Mouse (Mus musculus) right cerebral cortex, postnatal 14 days (tissue): ENCODE results near the gene Tom1l2.

Source experiments
- DNase-seq: peaks from one replicate; pipeline ENCODE4 v3.0.0; 2022

Gene Tom1l2

GRCm38 (mm10) chr11:60302354-60303083 is 50.2 kb downstream of the Tom1l2 start:
- no peak for DNase-seq

GRCm38 (mm10) chr11:60301588-60302208 is 51.0 kb downstream of the Tom1l2 start:
- no peak for DNase-seq

GRCm38 (mm10) chr11:60300318-60300717 is 52.4 kb downstream of the Tom1l2 start:
- no peak for DNase-seq

GRCm38 (mm10) chr11:60297772-60298171 is 54.9 kb downstream of the Tom1l2 start:
- no peak for DNase-seq

GRCm38 (mm10) chr11:60294630-60295313 is 57.9 kb downstream of the Tom1l2 start:
- DNase-seq = no peak

DNA sequence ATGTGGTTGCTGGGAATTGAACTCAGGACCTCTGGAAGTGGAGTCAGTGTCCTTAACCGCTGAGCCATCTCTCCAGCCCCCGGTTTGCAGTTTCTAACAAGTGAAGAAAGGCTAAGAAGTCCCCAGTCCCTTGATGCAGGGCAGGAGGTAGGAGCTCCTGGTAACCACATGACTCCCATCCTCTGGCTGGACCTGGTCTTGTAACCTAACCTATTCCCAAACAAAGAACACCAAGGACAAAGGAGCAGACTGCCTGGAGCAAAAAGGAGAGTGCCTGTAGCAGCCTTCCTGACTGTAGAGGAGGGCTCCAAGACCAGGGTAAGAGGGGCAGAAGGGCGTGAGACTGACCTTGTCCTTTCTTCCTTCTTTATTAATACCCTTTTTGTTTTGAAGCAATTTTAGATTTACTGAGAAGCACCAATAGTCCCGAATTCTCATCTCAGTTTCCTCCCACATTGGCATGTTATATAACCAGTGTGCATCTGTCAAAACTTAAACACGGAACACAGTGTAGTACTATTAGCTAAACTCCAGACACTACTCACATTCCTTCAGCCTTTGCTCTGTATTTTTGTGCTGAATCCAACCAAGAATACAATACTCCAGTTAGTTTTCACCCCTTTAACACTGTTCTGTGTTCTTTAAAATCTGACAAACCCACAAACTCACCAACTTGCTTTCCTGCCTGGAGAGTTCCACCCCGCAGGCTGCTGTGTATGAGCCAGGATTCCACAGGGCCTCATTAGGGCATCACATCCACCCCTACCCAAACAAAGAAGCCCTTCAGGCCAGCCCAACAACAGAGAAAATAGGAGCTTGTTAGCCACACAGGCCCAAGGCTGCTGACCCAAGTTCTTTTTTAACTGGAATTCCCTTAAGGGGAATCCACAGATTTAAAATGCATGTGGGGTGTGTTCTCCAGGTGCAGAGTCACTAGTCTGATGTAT is 58.7 kb downstream of the Tom1l2 start:
- DNase-seq = no peak

DNA sequence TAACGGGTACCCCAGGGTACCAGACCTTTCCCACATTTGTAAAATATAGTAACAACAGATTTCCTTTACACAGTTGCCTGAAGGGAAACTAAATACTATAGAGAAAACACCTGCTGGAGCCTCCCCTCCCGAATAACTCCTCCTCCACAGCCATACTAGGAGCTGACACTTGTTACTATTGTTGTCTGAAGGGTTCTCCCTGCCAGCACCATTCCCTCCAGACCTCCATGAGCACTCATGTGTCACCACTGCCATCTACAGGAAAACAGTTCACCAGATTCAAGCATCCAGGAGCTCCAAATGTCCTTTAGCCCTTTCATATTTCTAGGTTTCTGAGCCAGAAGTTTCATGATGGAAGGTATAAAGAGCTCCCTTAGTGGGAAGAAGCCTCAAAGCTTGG is 60.0 kb downstream of the Tom1l2 start:
- no peak for DNase-seq

GRCm38 (mm10) chr11:60288980-60289379 is 63.7 kb downstream of the Tom1l2 start:
- no peak for DNase-seq

- DNase-seq = no peak
Observed at GRCm38 (mm10) chr11:60286311-60286710, 66.4 kb downstream of the Tom1l2 start.

DNA sequence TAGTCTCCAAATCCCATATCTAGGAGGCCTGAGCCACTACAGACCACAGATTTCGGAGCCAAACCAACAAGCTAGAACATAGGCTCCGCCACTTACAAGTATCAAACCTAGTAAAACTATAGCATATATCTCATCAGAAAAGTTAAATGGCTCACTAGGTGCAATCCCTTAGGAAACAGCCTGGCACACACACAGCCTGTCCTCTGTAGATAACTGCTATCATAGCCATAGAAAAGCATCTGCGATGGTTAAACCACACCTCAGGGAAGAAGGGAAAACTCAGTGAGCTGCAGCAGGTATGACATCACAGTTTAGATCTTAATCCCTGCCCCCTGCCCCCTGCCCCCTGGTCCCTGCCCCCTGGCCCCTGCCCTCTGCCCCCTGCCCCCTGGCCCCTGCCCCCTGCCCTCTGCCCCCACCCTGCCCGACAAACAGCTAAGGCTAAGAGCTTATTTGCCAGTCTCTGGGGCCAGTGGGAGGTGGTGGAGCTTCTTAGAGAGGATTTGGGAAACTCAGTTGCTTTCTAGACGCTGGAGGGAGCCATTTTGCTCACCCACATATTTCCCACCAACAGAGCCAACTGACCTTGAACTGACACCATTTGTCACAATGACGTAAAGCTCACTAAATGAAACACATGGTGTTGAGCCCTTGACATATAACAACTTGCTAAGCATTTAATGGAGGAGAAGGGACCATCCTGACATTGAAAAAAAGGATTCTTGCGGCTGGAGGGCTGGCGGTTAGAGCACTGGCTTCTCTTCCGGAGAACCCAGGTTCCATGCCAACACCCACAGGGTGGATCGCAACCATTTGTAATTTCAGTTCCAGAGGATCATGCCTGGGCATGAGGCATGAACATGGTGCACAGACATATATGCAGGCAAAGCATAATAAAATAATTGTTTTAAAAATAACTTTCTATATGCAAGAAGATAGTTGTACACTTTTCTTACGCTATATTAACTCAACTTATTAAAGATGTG is 72.0 kb downstream of the Tom1l2 start:
- DNase-seq = no peak

- no peak for DNase-seq
Observed at GRCm38 (mm10) chr11:60279483-60279882, 73.2 kb downstream of the Tom1l2 start.

DNA sequence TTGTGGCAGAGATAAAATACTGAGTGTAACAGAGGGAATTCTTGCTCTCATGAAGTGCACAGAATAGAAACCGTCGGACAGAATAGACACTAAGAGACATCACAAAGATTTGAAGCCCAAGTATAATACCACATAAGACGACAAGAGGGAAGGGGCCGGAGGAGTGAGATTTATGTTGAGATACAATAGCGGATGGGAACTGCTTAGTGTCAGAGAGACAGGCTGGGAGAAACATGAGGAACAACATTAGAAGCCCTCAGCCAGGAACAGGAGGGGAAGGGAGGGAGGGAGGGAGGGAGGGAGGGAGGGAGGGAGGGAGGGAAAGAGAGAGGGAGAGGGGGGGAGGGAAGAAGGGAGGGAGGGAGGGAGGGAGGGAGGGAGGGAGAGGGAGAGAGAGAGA is 74.9 kb downstream of the Tom1l2 start:
- DNase-seq = no peak

DNA sequence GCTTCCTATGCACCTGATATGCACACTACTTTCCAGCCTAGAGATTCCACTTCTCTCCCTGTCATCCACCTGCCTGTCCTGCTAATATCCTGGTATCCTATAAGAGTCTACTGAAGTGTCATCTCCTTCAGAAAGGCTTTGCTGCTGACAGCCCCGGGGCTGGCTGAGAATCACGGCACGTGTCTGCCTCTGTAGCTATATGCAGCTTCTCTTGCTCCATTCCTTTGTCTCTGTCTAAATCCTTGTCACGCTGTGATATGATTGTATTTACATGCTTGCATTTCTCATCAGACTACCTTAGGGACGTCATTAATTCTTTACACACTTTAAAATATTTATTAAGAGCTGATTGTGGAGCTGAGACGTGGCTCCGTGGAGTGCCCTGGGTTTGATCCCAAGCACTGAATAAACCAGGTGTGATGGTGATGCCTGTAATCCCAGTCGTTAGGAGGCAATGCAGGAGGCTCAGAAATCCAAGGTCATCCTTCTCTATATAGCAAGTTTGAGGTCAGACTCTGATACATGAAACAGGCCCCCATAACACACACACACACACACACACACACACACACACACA is 75.5 kb downstream of the Tom1l2 start:
- no peak for DNase-seq

DNA sequence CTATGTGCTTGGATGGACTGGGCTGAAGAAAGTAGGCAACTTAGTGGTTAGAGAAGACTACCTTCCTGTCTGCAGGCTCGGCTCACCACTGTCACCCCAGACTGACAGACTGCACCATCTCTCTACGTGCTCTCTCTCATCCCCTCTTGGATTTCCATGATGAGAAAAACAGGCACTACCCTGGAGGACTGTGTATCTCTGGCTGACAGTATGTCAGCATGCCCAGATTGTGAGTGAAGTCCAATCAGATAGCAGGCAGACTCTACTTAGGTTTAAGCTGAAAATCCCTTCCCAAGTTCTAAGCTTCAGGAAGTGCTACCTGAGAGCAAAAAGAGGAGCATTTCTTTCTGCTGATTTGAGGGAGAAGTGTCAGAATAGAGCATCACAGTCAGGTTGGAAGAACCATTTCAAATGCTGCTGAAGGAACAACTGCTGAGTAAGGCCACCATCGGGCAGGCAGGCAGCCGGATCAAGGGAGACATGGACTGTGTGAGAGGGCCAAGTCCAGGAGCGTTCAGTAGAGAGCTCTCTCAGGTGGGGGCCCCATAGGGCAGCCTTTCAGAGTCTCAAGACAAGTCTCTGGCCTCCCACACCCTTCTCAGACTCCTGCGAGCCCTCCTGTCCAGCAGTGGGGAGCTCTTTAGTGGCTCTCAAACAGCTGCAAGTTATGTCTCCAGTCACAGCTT is 76.2 kb downstream of the Tom1l2 start:
- no peak for DNase-seq

DNA sequence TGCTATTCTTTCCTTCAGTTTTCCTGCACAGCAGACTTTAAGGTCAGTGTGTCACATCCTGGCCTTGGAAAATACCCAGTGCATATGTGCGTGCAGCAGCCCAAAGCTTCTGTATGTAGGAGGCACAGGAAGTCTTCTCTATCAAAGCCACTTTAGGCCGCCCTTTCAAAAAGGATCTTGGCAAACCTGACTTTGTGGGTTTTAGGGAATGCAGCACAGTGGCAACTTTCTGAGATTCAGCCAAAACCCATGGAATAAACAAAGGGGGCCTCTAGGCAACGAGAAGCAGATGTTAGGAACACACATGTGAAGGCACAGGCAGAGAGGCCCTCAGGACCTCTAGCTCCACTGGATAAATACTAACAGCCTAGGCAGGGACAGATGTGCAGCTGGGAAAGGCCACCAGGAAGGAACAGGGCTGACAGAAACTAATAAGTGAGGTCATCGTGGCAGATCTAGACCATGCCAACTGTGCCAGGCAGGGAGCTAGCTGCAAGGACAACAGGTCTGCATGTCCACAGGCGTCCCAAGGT is 79.4 kb downstream of the Tom1l2 start:
- no peak for DNase-seq

GRCm38 (mm10) chr11:60268563-60268962 is 84.1 kb downstream of the Tom1l2 start:
- no peak for DNase-seq

DNA sequence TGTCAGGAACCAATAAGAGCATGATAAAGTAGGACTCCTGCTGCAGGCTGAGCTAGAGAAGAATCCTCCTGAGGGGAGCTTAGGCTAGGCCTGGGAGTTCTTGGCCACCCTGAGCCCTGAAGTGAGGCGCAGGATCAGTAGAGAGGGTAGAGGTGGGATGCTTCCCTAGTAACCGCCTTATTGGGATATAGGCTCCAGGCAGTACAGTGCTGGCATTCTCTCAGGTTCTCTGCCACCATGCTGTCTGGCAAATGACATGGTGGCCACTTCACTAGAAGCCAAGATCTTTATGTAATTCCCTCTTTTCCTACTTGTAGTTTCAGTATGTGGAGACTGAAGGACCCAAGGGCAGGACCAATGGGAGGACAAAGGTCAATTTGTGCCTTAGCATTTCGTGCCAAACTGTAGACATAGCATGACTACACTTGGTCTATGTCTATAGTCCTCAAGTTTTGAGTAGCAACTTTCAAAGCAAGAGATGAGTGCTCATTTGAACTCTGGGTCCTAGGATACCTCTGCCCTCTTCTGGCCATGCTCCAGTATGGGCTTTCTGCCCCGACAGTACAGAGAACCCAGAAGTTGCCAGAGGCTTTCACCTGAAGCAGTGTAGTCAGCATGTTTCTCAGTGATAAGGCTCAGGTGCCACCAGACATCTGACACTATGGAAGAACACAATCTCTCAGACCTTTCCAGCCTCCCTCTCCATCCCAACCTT is 87.3 kb downstream of the Tom1l2 start:
- no peak for DNase-seq

GRCm38 (mm10) chr11:60264651-60265050 is 88.1 kb downstream of the Tom1l2 start:
- DNase-seq = no peak

GRCm38 (mm10) chr11:60262396-60262795 is 90.3 kb downstream of the Tom1l2 start:
- no peak for DNase-seq

GRCm38 (mm10) chr11:60260743-60261142 is 92.0 kb downstream of the Tom1l2 start:
- DNase-seq = no peak
